Mouse (Mus musculus) cerebellum, adult 11-12 months (tissue): ENCODE measurements around the gene Enc1.

ENCODE experiments used
- DNase-seq: peaks from one replicate; pipeline ENCODE4 v3.0.0; 2022

Enc1 gene

DNA sequence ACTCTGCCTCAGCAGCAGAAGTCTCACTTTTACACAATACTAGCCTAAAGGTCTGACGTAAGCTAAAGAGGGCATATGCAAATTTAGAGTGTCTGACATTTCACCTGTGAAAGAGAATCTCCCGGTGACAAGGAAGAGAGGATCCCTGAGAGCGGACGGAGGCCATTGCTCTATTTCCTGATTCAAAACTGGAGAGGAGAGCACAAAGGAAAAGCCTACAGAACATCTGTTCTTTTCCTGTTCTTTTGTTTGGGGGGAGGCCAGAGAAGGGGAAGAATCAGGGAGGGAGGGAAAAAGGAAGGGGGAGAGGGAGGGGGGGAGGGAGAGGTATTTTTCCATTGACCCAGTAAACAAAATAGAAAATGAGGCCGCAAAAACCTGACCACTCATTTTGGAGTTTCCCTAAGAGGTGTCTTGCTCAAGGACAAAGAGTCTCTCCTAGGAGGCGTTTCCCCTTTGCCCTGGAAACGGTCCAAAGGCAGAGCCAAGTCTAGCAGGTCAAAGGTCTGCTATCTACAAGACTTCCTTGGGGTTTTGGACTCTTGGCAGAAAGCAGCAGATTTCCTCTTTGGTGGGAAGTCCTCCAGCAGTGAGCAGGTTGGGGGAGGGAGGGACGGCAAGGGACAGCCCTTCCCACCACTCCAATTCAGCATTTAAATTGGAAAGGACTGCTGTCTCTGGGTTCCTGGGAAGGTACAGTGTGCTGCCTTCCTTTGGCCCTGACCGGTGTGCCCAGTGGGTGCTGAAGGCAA lies 54.4 kb downstream of the Enc1 start:
- DNase-seq, result no peak

DNA sequence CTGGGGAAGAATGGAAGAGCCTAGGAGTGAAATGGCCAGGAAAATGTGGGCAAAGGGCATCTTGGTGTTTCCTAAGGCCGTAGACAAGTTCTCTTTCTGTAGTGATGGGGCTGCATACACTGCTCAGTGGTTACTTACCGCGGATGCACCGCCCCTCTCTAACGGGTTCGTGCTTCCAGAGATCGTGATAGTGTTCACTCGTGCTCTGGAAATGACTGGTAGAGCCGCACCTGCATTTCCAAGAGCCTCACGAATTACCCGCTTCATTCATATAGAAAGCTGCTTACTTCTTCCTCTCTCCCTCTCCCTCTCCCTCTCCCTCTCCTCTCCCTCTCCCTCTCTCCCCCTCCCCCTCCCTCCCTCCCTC lies 54.9 kb downstream of the Enc1 start:
- DNase-seq, result no peak

DNA sequence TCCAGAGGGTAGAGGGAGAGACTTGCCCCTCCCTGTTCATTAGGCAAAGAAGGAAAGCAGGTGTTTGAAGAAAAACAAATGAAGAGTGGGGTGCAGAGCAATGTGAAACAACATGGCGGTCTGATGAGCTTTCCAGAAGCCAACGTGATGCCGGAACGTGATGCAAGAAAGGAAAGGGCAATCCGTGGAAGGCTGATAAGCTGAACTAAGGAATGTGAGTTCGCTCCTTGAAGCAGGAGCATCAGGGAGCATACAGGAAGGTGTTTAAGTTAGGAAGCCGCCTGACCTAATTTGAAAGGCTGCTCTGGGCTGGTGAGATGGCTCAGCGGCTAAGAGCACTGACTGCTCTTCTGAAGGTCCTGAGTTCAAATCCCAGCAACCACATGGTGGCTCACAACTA lies 55.4 kb downstream of the Enc1 start:
- no peak for DNase-seq

DNA sequence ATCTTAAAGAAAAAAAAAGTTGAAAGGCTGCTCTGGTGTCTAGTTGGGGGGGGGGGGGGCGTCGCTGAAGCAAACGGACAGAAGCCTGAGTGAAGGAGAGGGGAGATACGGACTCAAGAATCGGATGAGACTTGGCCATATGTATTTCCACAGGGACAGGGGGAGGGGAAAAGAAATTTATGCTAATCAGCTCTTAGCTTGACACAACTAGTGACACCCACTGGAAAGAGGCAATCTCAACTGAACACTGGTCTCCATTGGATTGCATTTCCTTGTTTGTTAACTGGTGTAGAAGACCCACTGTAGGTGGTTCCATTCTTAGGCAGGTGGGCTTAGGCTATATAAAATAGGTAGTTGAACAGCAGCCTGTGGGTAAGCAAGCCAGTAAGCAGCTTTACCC lies 55.9 kb downstream of the Enc1 start:
- DNase-seq, result no peak

DNA sequence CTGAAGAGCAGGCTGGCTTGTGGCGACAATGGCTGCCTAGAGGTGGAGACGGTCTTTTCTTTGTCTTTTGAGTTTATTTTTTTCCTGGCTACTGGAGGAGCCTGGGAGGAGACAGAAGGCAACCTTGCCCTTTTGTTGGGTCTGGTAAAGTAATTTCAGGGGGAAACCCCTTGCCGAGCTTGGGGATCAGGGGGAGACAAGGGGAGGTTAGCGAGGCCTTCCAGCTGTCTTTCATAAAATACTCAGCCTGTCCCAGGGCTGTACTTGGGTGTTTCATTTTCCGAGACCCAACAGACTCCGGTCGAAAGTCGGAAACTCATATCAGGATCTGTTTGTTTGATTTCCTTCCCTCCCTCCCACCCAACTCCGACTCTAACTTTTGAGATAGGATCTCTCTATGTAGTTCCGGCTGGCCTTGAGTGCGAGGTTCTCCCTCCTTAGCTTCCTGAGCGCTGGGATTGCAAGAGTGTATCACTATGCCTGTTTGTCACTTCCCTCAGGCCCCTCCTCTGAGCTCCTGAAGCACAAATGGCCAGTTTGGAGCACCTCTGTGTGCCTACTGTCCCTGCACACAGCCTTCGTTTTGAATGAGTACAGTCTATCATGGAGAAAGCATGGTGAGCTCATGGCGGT lies 56.6 kb downstream of the Enc1 start:
- DNase-seq, result no peak

DNA sequence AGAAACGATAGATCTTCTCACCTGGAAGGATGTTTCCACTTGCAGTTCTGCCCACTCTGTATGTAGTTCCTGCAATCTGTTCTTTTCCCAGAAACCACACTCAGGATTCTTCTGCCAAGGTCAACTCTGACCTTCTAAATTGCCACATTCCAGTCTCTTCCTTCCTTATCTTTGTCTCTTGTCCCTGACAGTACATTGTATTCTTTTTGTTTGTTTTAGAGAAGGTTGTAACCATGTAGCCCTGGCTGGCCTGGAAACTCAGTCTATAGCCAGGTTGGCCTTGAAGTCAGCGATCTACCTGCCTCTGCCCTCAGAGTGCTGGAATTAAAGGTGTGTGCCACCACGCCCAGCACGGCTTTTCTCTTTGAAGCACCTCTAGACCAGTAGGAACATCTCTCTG lies 58.0 kb downstream of the Enc1 start:
- DNase-seq, result no peak

DNA sequence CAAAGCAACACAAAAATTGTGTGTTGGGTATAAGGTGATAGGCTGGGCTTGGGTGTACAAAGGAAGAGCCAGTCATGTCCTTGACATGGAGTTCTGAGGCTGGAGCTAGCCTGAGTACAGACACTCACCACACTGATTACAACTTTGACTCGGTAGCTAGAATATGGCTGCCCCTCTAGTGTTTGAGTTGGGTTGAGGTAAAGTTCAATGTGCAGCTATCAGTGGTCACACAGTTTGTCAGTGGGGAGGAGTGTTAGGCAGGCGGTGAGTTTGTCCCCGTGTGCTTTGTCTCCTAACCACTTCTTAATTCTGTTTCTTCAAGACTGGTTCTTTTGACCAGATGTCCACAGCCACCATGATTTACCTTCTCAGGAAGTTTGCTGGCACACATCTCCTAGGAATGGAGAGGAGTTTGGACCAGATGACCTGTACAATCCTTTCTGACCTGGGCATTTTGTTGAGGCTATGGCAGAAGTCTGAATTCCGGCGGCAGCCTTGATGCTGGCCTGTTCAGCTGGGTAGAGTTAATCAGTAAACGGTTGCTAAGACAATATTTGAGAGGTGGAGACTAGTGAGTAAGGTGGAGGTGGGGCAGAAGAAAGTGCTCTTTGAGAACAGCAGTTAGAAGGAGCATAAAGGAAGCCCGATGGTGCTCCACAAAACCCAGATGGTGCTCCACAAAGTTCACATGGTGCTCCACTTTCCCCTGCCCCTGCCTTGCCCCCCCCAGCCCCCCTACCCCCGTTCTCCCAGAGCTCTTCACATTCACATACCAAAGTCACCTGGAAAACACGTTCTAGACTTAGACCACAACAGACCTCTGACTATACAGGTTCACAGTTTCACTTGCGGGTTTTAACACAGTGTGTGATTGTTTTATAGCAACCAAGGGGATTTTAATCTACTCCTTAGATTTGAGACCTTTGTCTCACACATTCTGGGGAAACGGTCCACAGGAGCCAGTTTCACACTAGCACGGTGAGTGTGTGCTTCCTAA lies 59.3 kb downstream of the Enc1 start:
- DNase-seq, result no peak
